25 mouse cellular contexts compared by ENCODE assay signal in the genomic region with DNA sequence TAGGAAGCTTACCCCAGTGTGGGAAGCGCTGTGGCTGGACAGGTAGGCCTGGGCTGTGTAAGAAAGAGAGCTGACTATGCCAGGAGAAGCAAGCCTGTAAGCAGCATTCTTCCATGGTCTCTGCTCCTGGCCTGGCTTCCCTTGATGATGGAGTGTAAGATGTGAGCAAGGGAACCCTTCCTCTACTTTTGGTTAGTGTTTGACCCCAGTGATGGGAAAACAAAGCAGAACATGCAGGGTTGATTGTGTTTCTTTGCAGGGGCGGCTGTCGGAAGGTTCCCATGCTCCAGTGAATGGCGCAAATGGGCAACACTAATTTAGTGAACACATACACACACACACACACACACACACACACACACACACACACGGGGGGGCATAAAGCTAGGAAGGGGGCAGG. TPM values are rescaled to one million over a fixed set of nuclear protein-coding genes. Genes with fewer than 3 reads are reported as not detected.
DNase-seq lines count a peak whose midpoint lies in the region; ATAC-seq and TF ChIP-seq lines count a peak whose summit lies in the region.
"Had no signal": no experiment of that assay in that cellular context is flagged by ENCODE, and none has a peak within 500 bp of the region (broad histone marks: within the 10 kb centered on the region; RNA-seq: fewer than 3 reads in every experiment).

No protein-coding gene starts in this region.

- no peaks in the 10 kb centered on the region for H3K27me3 ChIP-seq in heart, adult 2 months (ENCODE audit: control insufficient read depth, insufficient read depth, low read length)
- H3K27me3 ChIP-seq in heart, embryonic 10.5 days (ENCODE audit: insufficient read depth, poor library complexity, severe bottlenecking), result no peaks in the 10 kb centered on the region
- no peaks in the 10 kb centered on the region for H3K27me3 ChIP-seq in midbrain, embryonic 11.5 days (ENCODE audit: control insufficient read depth, insufficient read depth, low read length)
- no peaks in the 10 kb centered on the region for H3K27me3 ChIP-seq in midbrain, postnatal 0 days (ENCODE audit: insufficient read depth, low read length)

- ATAC-seq in midbrain, embryonic 11.5 days (ENCODE audit: low FRiP score), result no peak
- no peak for ATAC-seq in midbrain, postnatal 0 days (ENCODE audit: low FRiP score)
- ATAC-seq: activated CD4-positive, CD25-positive, alpha-beta regulatory T cell, adult 4 months; CD4-positive, CD25-positive, alpha-beta regulatory T cell, adult 4 months; Patski had no signal

- whole genome bisulfite sequencing in heart, adult 2 months, result 87% methylated on average over 5 of the region's 5 CpGs
- WGBS in heart, embryonic 10.5 days, result 87% methylated on average over 5 of the region's 5 CpGs
- WGBS in midbrain, embryonic 11.5 days, result 84% methylated on average over 5 of the region's 5 CpGs
- 89% methylated on average over 5 of the region's 5 CpGs for WGBS in midbrain, postnatal 0 days

- TF ChIP-seq POLR2A in heart, adult 2 months (IDR thresholded peaks at IDR 0.05; ENCODE audit: insufficient read depth, low read depth, low read length), result no peak

- TF ChIP-seq EP300 in heart, adult 2 months (IDR thresholded peaks at IDR 0.05; ENCODE audit: insufficient read depth, low read depth, low read length), result no peak

- peak; percentile 66 for DNase-seq in heart, adult 11 months
- no peak for DNase-seq in heart, adult 2 months
- peak; percentile 63 for DNase-seq in heart, embryonic 10.5 days (ENCODE audit: low spot score)
- no peak for DNase-seq in heart, postnatal 4 days
- DNase-seq in midbrain, embryonic 11.5 days (ENCODE audit: low spot score, missing footprints), result peak; percentile 56
- no peak for DNase-seq in midbrain, postnatal 0 days (ENCODE audit: low spot score)
- DNase-seq: adrenal gland, adult 8-10 months; adrenal gland, postnatal 10 days; adrenal gland, postnatal 25 days; B cell, adult 2 months; cerebellum, adult 11 months; cerebellum, adult 11-12 months; cerebellum, adult 18-20 months had no signal

- H3K36me3 ChIP-seq in heart, adult 2 months (ENCODE audit: control insufficient read depth, insufficient read depth, low read length), result no peaks in the 10 kb centered on the region
- no peaks in the 10 kb centered on the region for H3K36me3 ChIP-seq in heart, embryonic 10.5 days
- no peaks in the 10 kb centered on the region for H3K36me3 ChIP-seq in midbrain, embryonic 11.5 days (ENCODE audit: control insufficient read depth, insufficient read depth, low read length)
- H3K36me3 ChIP-seq in midbrain, postnatal 0 days (ENCODE audit: insufficient read depth, low read length), result no peaks in the 10 kb centered on the region
- H3K36me3 ChIP-seq: G1E had no signal

- H3K4me3 ChIP-seq in heart, adult 2 months, result no peak overlapping the region
- no peak overlapping the region for H3K4me3 ChIP-seq in heart, embryonic 10.5 days
- H3K4me3 ChIP-seq in midbrain, embryonic 11.5 days (ENCODE audit: low read depth, low read length), result no peak overlapping the region
- H3K4me3 ChIP-seq in midbrain, postnatal 0 days (ENCODE audit: low read depth, low read length), result no peak overlapping the region

- H3K79me2 ChIP-seq in heart, adult 2 months (replicated peaks; ENCODE audit: control insufficient read depth, insufficient read depth, low read length), result no peaks in the 10 kb centered on the region

- no peaks in the 10 kb centered on the region for H3K4me1 ChIP-seq in heart, adult 2 months (ENCODE audit: control insufficient read depth, insufficient read depth, low read length)
- H3K4me1 ChIP-seq in heart, embryonic 10.5 days, result no peaks in the 10 kb centered on the region
- no peaks in the 10 kb centered on the region for H3K4me1 ChIP-seq in midbrain, embryonic 11.5 days (ENCODE audit: control insufficient read depth, insufficient read depth, low read length)
- H3K4me1 ChIP-seq in midbrain, postnatal 0 days (ENCODE audit: insufficient read depth, low read length), result no peaks in the 10 kb centered on the region

- intact Hi-C loops in heart, adult 2 months (cut with DNase I), result no loop called here

- no peak overlapping the region for H3K4me2 ChIP-seq in midbrain, embryonic 11.5 days
- no peak overlapping the region for H3K4me2 ChIP-seq in midbrain, postnatal 0 days (ENCODE audit: low read depth, low read length, poor library complexity, severe bottlenecking)

- TF ChIP-seq CTCF in heart, adult 2 months (IDR thresholded peaks at IDR 0.05), result no peak
- TF ChIP-seq CTCF in midbrain, postnatal 0 days (IDR thresholded peaks at IDR 0.05), result no peak

- H3K27ac ChIP-seq in heart, adult 2 months, result no peak overlapping the region
- H3K27ac ChIP-seq in heart, embryonic 10.5 days, result no peak overlapping the region
- no peak overlapping the region for H3K27ac ChIP-seq in midbrain, embryonic 11.5 days (ENCODE audit: low read depth, low read length)
- no peak overlapping the region for H3K27ac ChIP-seq in midbrain, postnatal 0 days (ENCODE audit: low read depth, low read length)

- H3K9ac ChIP-seq in heart, adult 2 months (ENCODE audit: low read depth, low read length), result no peak overlapping the region
- no peak overlapping the region for H3K9ac ChIP-seq in midbrain, embryonic 11.5 days (ENCODE audit: low read length)
- no peak overlapping the region for H3K9ac ChIP-seq in midbrain, postnatal 0 days (replicated peaks; ENCODE audit: low read length, poor library complexity, severe bottlenecking)

- no peaks in the 10 kb centered on the region for H3K9me3 ChIP-seq in heart, embryonic 10.5 days
- no peaks in the 10 kb centered on the region for H3K9me3 ChIP-seq in midbrain, embryonic 11.5 days (ENCODE audit: control insufficient read depth, low read length)
- H3K9me3 ChIP-seq in midbrain, postnatal 0 days (ENCODE audit: low read length), result no peaks in the 10 kb centered on the region

RNA-seq across cellular contexts. Expression of gene Plpp4, which starts 20.9 kb away (rescaled TPM):
- total RNA-seq in heart, adult 2 months (2021), result not detected
- polyA plus RNA-seq in heart, adult 2 months (2012; rRNA removed), result 0.15 TPM in 1 of 2 replicates, not detected in the other
- polyA plus RNA-seq in heart, embryonic 10.5 days (2016; fragmentation: Nextera tagmentation; extraction: Ambion mirVana), result 0.28 and 0.34 TPM in 2 replicates
- total RNA-seq in heart, postnatal 4 days (2021), result not detected
- polyA plus RNA-seq in midbrain, embryonic 11.5 days (2014; fragmentation: Nextera tagmentation; extraction: Ambion mirVana), result 4.5 TPM in 2 replicates
- total RNA-seq in midbrain, postnatal 0 days (2014; rRNA removed), result 21.9 and 25.0 TPM in 2 replicates
- 12.7 and 16.7 TPM in 2 replicates for polyA plus RNA-seq in midbrain, postnatal 0 days (2015; fragmentation: Nextera tagmentation; extraction: Ambion mirVana)
- total RNA-seq: adrenal gland, adult 18-20 months; adrenal gland, adult 2 months; adrenal gland, adult 8-10 months; adrenal gland, postnatal 14 days; adrenal gland, postnatal 25 days; adrenal gland, postnatal 36 days; CH12.LX; ES-E14; G1E; MEL had no signal
- polyA plus RNA-seq: activated CD4-positive, CD25-positive, alpha-beta regulatory T cell, adult 4 months; adrenal gland, adult 2 months; C2C12; CD4-positive, CD25-positive, alpha-beta regulatory T cell, adult 4 months; G1E; Patski had no signal

Comparison
In these comparisons a context has a peak if more than half of its experiments do, and no peak if none do; other contexts are left out.
1. DNase-seq: peak in heart, adult 11 months (single experiment), heart, embryonic 10.5 days (single experiment) and midbrain, embryonic 11.5 days (single experiment); none in heart, adult 2 months (0 of 2), heart, postnatal 4 days (single experiment) and midbrain, postnatal 0 days (single experiment).